Mouse (Mus musculus): ENCODE measurements around the gene Cyp3a57. TPM values are rescaled to one million over a fixed set of nuclear protein-coding genes. Genes with fewer than 3 reads are reported as not detected.
"Not testable (repeated sequence)": the region's sequence is repeated elsewhere in the genome, so short reads cannot be mapped to it uniquely, and the experiment has no call there.

The Cyp3a57 gene
- polyA plus RNA-seq (2014; fragmentation: Nextera tagmentation; extraction: Ambion mirVana) = not detected in 2 replicates

DNA sequence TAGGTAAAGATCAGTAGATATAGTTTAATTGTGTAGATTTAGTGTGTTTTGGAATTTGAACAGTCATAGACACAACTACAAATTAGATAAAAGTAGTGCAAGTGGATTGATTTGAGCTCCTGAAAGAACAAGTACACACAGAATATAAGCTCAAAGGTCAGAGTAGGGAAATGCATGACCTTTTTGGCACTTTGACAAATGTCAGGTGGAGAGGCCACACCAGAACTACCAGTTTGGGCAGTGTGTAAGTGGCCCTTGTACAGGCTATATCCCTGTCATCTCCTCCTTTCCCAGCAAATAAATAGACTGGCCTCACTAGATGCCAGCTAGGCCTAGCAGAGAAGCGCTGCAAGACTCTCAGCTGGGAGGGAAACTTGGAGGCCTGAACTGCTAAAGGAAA lies at the start of gene Cyp3a57:
Gene Cyp3a57, plus strand, starts transcription at position 339 of the 400 bp plus-strand sequence.
- H3K4me1 ChIP-seq (ENCODE audit: control insufficient read depth, insufficient read depth, low read length) = no peaks in the 10 kb centered on the region
- no peak within 1 kb of the TSS for H3K9ac ChIP-seq (ENCODE audit: low read length)
- no peak within 1 kb of the TSS for H3K4me2 ChIP-seq (ENCODE audit: low read length)
- WGBS = 96% methylated on average over 1 of the region's 1 CpGs
- no peak within 1 kb of the TSS for H3K27ac ChIP-seq (ENCODE audit: low read depth, low read length)
- H3K9me3 ChIP-seq (replicated peaks; ENCODE audit: control insufficient read depth, low read length) = no peaks in the 10 kb centered on the region
- DNase-seq (ENCODE audit: low spot score) = no peak
- H3K27me3 ChIP-seq (replicated peaks; ENCODE audit: control insufficient read depth, insufficient read depth, low read length) = no peaks in the 10 kb centered on the region
- no peaks in the 10 kb centered on the region for H3K36me3 ChIP-seq (ENCODE audit: control insufficient read depth, insufficient read depth, low read length)
- no peak for ATAC-seq
- no peak within 1 kb of the TSS for H3K4me3 ChIP-seq (ENCODE audit: low read depth, low read length)

- ATAC-seq = no peak
- no peak for DNase-seq (ENCODE audit: low spot score)
- Histone ChIP-seq H3K9ac (ENCODE audit: low read length) (no peak overlapping the region), H3K4me2 (ENCODE audit: low read length) (no peak overlapping the region), H3K4me1 (ENCODE audit: control insufficient read depth, insufficient read depth, low read length) (no peaks in the 10 kb centered on the region), H3K27ac (ENCODE audit: low read depth, low read length) (no peak overlapping the region), H3K27me3 (replicated peaks; ENCODE audit: control insufficient read depth, insufficient read depth, low read length) (no peaks in the 10 kb centered on the region), H3K36me3 (ENCODE audit: control insufficient read depth, insufficient read depth, low read length) (no peaks in the 10 kb centered on the region), H3K9me3 (replicated peaks; ENCODE audit: control insufficient read depth, low read length) (no peaks in the 10 kb centered on the region), H3K4me3 (ENCODE audit: low read depth, low read length) (no peak overlapping the region)
Measured at GRCm38 (mm10) chr5:145300469-145300868, 44.6 kb upstream of the Cyp3a57 start.

DNA sequence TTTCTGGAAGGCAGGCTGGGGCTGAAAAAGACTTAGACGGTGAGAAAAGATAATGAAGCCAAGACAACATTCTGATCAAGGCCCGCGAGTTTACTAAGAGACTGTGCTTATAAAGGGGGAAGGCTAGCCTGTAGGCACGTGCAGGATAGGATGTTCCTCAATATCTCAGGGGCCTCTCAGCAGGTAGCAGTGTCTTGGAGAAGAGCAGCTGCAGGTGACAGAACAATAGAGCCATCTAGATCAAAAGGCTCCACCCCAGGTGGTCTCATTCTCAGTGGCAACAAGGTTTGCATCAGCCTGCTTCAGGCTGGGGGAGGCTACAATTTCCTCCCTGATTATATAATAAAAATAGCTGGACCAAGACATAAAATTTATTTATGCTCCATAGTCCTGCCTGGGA lies 43.3 kb upstream of the Cyp3a57 start:
- H3K4me3 ChIP-seq (ENCODE audit: low read depth, low read length); H3K9ac ChIP-seq (ENCODE audit: low read length); H3K4me2 ChIP-seq (ENCODE audit: low read length); H3K27ac ChIP-seq (ENCODE audit: low read depth, low read length); H3K4me1 ChIP-seq (ENCODE audit: control insufficient read depth, insufficient read depth, low read length); H3K36me3 ChIP-seq (ENCODE audit: control insufficient read depth, insufficient read depth, low read length); H3K9me3 ChIP-seq (replicated peaks; ENCODE audit: control insufficient read depth, low read length); ATAC-seq; H3K27me3 ChIP-seq (replicated peaks; ENCODE audit: control insufficient read depth, insufficient read depth, low read length); DNase-seq (ENCODE audit: low spot score): not testable (repeated sequence)
- WGBS = 62% methylated on average over 4 of the region's 4 CpGs

GRCm38 (mm10) chr5:145302424-145302823 lies 42.7 kb upstream of the Cyp3a57 start:
- Histone ChIP-seq H3K4me1 (ENCODE audit: control insufficient read depth, insufficient read depth, low read length) (no peaks in the 10 kb centered on the region), H3K4me3 (ENCODE audit: low read depth, low read length) (no peak overlapping the region), H3K27me3 (replicated peaks; ENCODE audit: control insufficient read depth, insufficient read depth, low read length) (no peaks in the 10 kb centered on the region), H3K27ac (ENCODE audit: low read depth, low read length) (no peak overlapping the region), H3K36me3 (ENCODE audit: control insufficient read depth, insufficient read depth, low read length) (no peaks in the 10 kb centered on the region), H3K4me2 (ENCODE audit: low read length) (no peak overlapping the region), H3K9me3 (replicated peaks; ENCODE audit: control insufficient read depth, low read length) (no peaks in the 10 kb centered on the region), H3K9ac (ENCODE audit: low read length) (no peak overlapping the region)
- DNase-seq (ENCODE audit: low spot score) (no peak), ATAC-seq (no peak)
- 61% methylated on average over 1 of the region's 1 CpGs for WGBS

DNA sequence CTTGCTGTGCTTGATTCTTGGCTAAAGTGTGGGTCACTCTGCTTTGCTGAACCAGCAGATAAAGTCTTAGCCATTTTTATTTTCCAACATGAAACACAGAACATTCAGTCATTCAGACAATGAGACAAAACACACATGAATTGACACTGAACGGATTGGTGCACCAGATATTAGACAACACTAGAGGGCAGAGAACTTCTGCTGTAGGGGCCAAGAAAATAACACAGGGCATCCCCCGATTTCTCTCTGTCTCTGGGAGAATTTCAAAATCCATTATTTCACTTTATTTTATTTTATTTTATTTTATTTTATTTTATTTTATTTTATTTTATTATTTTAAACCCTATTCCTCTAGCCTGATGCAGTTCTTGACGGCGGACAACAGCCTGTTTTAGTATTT lies 38.1 kb upstream of the Cyp3a57 start:
- not testable (repeated sequence) for H3K27me3 ChIP-seq (replicated peaks; ENCODE audit: control insufficient read depth, insufficient read depth, low read length); H3K4me1 ChIP-seq (ENCODE audit: control insufficient read depth, insufficient read depth, low read length); H3K4me3 ChIP-seq (ENCODE audit: low read depth, low read length); ATAC-seq; DNase-seq (ENCODE audit: low spot score); H3K9ac ChIP-seq (ENCODE audit: low read length); H3K9me3 ChIP-seq (replicated peaks; ENCODE audit: control insufficient read depth, low read length); H3K4me2 ChIP-seq (ENCODE audit: low read length); H3K36me3 ChIP-seq (ENCODE audit: control insufficient read depth, insufficient read depth, low read length); H3K27ac ChIP-seq (ENCODE audit: low read depth, low read length)
- WGBS = 90% methylated on average over 4 of the region's 4 CpGs

GRCm38 (mm10) chr5:145307811-145308210 lies 37.3 kb upstream of the Cyp3a57 start:
- WGBS = 82% methylated on average over 3 of the region's 3 CpGs
- DNase-seq (ENCODE audit: low spot score); H3K27me3 ChIP-seq (replicated peaks; ENCODE audit: control insufficient read depth, insufficient read depth, low read length); H3K9me3 ChIP-seq (replicated peaks; ENCODE audit: control insufficient read depth, low read length); ATAC-seq; H3K27ac ChIP-seq (ENCODE audit: low read depth, low read length); H3K4me1 ChIP-seq (ENCODE audit: control insufficient read depth, insufficient read depth, low read length); H3K9ac ChIP-seq (ENCODE audit: low read length); H3K4me3 ChIP-seq (ENCODE audit: low read depth, low read length); H3K4me2 ChIP-seq (ENCODE audit: low read length); H3K36me3 ChIP-seq (ENCODE audit: control insufficient read depth, insufficient read depth, low read length): not testable (repeated sequence)

- Histone ChIP-seq H3K4me1 (ENCODE audit: control insufficient read depth, insufficient read depth, low read length) (no peaks in the 10 kb centered on the region), H3K4me2 (ENCODE audit: low read length) (no peak overlapping the region), H3K9ac (ENCODE audit: low read length) (no peak overlapping the region), H3K9me3 (replicated peaks; ENCODE audit: control insufficient read depth, low read length) (no peaks in the 10 kb centered on the region), H3K27me3 (replicated peaks; ENCODE audit: control insufficient read depth, insufficient read depth, low read length) (no peaks in the 10 kb centered on the region), H3K4me3 (ENCODE audit: low read depth, low read length) (no peak overlapping the region), H3K36me3 (ENCODE audit: control insufficient read depth, insufficient read depth, low read length) (no peaks in the 10 kb centered on the region), H3K27ac (ENCODE audit: low read depth, low read length) (no peak overlapping the region)
- ATAC-seq (no peak), DNase-seq (ENCODE audit: low spot score) (no peak)
Measured at GRCm38 (mm10) chr5:145313845-145314244, 31.2 kb upstream of the Cyp3a57 start.

GRCm38 (mm10) chr5:145317141-145317540 lies 27.9 kb upstream of the Cyp3a57 start:
- H3K36me3 ChIP-seq (ENCODE audit: control insufficient read depth, insufficient read depth, low read length) = no peaks in the 10 kb centered on the region
- DNase-seq (ENCODE audit: low spot score) (no peak), ATAC-seq (no peak)
- WGBS = 87% methylated on average over 1 of the region's 1 CpGs
- no peaks in the 10 kb centered on the region for H3K27me3 ChIP-seq (replicated peaks; ENCODE audit: control insufficient read depth, insufficient read depth, low read length)
- H3K4me2 ChIP-seq (ENCODE audit: low read length) = no peak overlapping the region
- no peaks in the 10 kb centered on the region for H3K9me3 ChIP-seq (replicated peaks; ENCODE audit: control insufficient read depth, low read length)
- no peak overlapping the region for H3K27ac ChIP-seq (ENCODE audit: low read depth, low read length)
- no peak overlapping the region for H3K4me3 ChIP-seq (ENCODE audit: low read depth, low read length)
- no peak overlapping the region for H3K9ac ChIP-seq (ENCODE audit: low read length)
- no peaks in the 10 kb centered on the region for H3K4me1 ChIP-seq (ENCODE audit: control insufficient read depth, insufficient read depth, low read length)

DNA sequence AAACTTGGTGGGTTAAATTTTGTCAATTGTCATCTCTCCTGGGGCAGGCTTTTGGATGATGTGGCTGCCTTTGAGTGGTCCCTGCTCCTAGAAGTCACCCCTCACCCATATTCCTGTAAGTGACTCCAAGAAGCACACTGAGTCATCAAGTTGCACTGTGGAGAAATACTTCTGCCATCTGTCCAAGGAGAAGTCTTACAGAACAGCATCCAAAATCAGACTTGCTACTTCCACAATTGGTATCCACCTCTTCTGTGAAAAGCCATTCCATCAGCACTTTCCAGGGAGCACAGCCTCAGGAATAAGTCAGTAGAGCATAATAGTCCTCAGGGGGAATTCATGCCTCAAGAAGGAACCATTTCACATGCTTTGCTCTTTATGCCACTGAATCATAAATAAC lies 6.3 kb upstream of the Cyp3a57 start:
- H3K9me3 ChIP-seq (replicated peaks; ENCODE audit: control insufficient read depth, low read length); ATAC-seq; H3K4me2 ChIP-seq (ENCODE audit: low read length); H3K4me3 ChIP-seq (ENCODE audit: low read depth, low read length); H3K9ac ChIP-seq (ENCODE audit: low read length); H3K36me3 ChIP-seq (ENCODE audit: control insufficient read depth, insufficient read depth, low read length); H3K4me1 ChIP-seq (ENCODE audit: control insufficient read depth, insufficient read depth, low read length); DNase-seq (ENCODE audit: low spot score); H3K27me3 ChIP-seq (replicated peaks; ENCODE audit: control insufficient read depth, insufficient read depth, low read length); H3K27ac ChIP-seq (ENCODE audit: low read depth, low read length): not testable (repeated sequence)

DNA sequence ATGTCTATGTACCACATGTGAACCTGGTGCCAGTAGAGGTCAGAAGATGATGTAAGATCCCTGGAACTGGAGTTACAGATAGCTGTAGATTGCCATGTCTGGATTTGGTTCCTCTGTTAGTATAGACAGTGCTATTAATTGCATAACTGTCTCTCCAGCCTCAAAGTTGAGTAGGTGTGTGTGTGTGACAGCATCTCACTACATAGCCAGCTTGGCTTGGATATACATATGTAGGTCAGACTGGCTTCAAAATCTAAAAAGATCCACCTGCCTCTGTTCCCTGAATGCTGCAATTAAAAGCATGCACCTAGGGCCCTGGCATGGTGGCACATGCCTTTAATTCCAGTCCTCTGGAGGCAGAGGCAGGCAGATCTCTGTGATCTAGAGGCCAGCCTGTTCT lies 4.6 kb downstream of the Cyp3a57 start:
- no peaks in the 10 kb centered on the region for H3K9me3 ChIP-seq (replicated peaks; ENCODE audit: control insufficient read depth, low read length)
- H3K9ac ChIP-seq (ENCODE audit: low read length) = no peak overlapping the region
- H3K27ac ChIP-seq (ENCODE audit: low read depth, low read length) = no peak overlapping the region
- no peak overlapping the region for H3K4me3 ChIP-seq (ENCODE audit: low read depth, low read length)
- H3K36me3 ChIP-seq (ENCODE audit: control insufficient read depth, insufficient read depth, low read length) = no peaks in the 10 kb centered on the region
- no peak for DNase-seq (ENCODE audit: low spot score)
- no peaks in the 10 kb centered on the region for H3K4me1 ChIP-seq (ENCODE audit: control insufficient read depth, insufficient read depth, low read length)
- H3K4me2 ChIP-seq (ENCODE audit: low read length) = no peak overlapping the region
- no peaks in the 10 kb centered on the region for H3K27me3 ChIP-seq (replicated peaks; ENCODE audit: control insufficient read depth, insufficient read depth, low read length)
- ATAC-seq = no peak

All from forebrain, embryonic 14.5 days (tissue).